Mouse (Mus musculus): Measurements from ENCODE around the gene Dntt.

GRCm38 (mm10) chr19:41073746-41074455 is 44.8 kb downstream of the Dntt start:
- TF ChIP-seq CTCF (IDR thresholded peaks at IDR 0.05; ENCODE audit: insufficient read depth, low read depth, low read length) (no peak), POLR2A (IDR thresholded peaks at IDR 0.05; ENCODE audit: insufficient read depth, low read depth, low read length) (no peak)

Measured in olfactory bulb, adult 2 months (tissue).